Mouse (Mus musculus) G1E (cell line): Measurements from ENCODE around the gene Stim1.

Experiments used
- CTCF ChIP-seq: IDR thresholded peaks from 2 replicates; pipeline ENCODE4 v1.5.1; 2012; ENCODE audit warnings: low read depth, low read length, inconsistent platforms, mixed read lengths
- GATA1 ChIP-seq: IDR thresholded peaks from 2 replicates; pipeline ENCODE4 v1.6.1; 2012; ENCODE audit warnings: borderline replicate concordance, low read length, inconsistent platforms, mixed read lengths
- POLR2AphosphoS5 ChIP-seq: IDR thresholded peaks from 2 replicates; pipeline ENCODE4 v1.6.1; 2012; ENCODE audit warnings: low read depth, low read length, inconsistent platforms; ENCODE audit not compliant: insufficient replicate concordance

- no peak for TF ChIP-seq CTCF
- no peak for TF ChIP-seq GATA1
- TF ChIP-seq POLR2AphosphoS5: no peak
Observed at GRCm38 (mm10) chr7:102242371-102242770, 25.2 kb upstream of the Stim1 start.
